Mouse (Mus musculus) c-Kit-positive CD71-negative TER-119-negative erythroid progenitor cells, embryonic 14.5 days (primary cell): ENCODE measurements around the gene Gm42674.
A peak's percentile ranks its signal among the peaks of the same experiment; 100 is the strongest.

Source experiments
- DNase-seq: peaks from one replicate; pipeline ENCODE4 v3.0.0-alpha.2; 2013; ENCODE audit warnings: low read depth

Gm42674 gene

DNA sequence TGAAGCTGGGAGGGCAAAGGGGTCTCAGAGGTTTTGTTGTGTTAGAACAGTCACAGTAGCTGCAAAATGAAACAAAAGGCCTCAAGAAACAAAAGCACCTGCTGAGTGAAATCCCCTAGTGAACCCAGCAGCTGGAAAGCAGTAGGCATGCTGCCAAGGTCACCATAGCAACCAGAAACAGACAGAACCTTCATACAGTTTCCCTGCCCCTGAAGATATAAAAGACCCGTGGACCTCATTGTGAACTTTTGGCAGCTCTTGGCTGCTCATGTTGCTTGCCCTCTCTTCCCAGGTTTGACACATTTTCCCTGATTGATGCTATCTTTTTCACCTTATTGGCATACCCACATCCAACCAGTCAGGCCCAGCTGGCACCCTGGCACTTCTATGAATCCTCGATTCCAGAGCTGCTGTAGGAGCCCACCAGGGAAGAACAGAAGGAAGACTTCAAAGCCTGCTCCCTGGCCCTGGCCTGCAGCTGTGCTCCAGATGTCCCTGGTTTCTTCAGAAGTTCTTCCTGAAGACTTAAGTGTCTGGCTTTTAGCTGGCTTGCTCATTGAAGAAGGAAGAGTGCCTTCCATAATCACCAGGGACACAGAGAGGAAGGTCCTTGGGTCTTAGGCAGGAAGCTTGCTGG is 21.8 kb downstream of the Gm42674 start:
- DNase-seq: no peak

DNA sequence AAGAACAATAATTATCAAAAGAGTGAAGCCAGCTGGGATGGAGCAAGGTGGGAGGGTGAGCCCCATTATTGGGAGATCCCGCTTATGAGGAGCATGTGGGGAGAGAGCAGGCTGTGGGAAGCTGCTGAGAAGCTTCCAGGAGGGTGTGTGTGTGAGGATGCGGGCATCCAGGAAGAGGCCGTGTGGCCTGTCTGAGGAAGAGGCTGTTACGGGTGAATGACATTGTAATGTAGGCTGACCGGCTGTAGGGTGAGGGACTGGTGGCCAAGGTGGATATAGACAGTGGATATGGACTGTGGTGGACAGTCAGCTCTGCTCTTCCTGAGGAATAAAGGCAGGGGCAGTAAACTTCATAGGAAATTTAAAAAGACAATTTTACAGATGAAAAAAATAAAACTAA is 23.8 kb downstream of the Gm42674 start:
- no peak for DNase-seq

DNA sequence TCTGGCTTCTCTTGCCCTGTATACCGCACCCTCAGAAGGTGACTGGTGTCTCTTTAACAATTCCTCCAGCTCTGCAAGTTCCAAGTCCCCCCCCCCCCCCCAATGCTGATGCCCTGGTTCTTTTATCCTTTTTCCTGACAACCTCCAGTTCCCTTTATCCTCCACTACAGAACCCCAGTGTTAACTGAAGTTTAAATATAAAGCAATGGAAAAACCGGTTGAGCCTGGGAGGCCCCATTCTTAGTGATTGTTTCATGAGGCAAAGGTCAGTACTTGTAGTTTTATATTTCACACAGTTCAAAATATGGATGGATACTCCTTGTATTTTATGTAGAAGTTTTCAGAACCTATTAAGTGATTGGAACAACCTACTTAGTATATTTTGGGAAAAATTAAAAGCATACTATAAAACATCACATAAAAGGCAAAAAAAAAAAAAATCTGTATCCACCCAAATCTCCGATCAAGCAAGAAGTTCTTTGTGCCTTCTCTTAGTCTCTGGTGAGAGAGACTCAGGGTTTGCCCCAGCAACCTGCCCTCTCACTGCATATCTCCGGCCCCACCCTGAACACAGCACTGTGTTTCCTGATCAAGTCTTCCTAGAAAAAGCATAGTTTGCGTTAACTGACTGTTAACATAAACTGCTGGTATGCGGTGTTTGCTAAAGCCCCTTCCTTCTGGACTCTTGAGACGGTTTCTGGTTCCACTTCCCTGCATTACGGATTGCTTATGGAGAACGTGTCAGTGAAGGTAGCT is 24.7 kb downstream of the Gm42674 start:
- no peak for DNase-seq

DNA sequence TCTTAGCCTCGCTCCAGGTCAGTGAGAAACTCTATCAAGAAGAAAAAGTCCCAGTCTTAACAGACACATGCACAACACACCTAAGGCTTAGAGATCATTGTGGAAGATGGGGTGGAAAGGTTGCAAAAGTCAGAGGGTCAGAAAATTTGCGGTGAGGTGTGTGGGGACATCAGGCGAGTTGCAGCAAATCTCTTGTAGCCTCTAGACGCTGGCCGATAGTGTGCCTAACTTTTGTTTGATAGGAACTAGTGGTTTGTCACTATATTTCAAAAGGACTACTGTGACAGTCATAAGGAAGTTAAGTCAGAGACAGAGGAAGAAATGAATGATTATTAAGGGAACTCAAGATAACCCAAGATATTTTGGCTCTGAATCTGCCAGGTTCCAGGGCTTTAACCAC is 25.7 kb downstream of the Gm42674 start:
- no peak for DNase-seq

DNA sequence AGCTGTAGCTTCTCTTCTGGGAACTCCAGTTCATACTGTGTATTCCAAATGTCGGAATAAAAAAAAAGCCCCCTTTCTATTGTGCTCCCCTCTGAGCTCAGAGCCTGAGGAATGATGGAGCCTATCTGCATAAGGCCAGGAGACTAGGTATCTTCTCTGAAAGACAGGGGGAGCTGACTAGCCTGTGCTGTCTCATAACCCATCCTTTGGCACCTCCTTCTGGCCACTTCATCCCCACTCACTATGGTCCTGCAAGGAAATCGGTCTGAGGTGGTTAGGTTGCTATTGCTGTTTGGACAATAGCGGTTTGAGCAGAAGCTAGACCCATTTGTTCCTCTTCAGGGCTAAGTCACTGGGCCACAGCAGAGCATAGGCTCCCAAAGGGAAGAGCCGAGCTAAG is 26.1 kb downstream of the Gm42674 start:
- no peak for DNase-seq

DNA sequence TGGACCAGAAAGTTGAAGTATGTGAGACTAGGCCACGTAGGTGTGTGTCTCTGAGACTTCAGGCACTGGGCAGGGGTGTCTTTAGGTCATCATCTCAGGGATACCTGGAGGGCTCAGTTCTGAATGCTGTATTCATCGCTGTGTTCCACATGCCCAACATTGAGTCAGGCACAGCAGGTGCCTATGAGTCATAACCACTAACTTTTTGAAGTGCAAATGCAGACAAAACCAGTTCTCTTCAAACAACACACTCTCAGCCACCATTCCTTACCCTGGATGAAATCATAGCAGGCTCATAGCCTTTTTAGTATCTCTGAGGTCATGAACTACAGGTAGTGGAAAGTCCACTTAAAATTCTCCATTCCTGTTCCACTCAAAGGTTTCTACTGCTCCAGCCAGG is 27.6 kb downstream of the Gm42674 start:
- no peak for DNase-seq

DNA sequence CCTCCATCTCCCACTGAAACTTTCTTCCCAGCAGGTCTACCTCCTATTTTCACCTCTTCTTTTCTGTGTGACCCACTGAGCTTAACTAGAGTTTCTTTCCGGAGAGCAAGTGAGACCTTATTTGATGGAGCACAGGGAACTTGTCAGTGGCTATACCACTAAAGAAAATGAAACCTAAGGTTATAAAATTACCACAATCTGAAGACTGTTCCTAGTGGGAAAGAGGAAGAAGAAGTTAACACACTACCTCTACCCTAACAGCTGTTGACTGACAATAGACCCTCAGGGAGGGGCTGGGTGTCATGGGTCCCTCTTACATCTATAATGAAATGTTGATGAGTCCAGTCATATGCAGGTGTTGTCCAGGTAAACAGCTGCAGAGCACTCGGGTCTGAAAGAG is 30.3 kb downstream of the Gm42674 start:
- no peak for DNase-seq

DNA sequence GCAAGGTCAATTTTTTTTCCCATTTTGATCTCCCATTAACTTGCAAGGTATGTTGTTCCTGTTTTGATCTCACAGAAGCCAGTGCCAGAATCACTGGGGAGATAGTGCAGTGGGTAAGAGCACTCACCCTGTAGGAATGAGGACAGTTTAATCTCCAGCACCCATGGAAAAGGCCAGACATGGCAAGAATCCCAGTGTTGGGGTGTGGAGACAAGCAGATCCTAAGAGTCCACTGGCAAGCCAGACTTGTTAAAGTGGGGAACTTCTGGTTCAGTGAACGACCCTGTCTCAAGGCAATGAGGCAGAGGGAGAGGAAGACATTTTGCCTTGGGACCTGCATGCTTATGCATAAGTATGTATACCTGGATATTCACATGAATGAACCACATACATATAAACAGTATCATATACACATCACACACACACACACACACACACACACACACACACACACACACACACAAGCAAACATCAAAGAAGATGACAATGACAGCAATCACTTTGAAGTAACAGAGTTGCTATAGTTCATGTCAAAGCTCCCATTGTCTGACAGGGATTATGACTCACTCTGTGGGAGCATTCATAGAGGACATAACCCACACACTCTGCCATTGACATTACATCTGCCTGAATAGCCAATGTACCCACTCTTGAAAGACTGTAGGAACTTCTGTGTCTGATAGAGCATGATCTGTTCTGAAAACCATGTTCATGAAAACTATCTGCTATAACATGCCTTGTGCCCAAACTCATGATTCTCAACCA is 37.0 kb downstream of the Gm42674 start:
- no peak for DNase-seq

DNA sequence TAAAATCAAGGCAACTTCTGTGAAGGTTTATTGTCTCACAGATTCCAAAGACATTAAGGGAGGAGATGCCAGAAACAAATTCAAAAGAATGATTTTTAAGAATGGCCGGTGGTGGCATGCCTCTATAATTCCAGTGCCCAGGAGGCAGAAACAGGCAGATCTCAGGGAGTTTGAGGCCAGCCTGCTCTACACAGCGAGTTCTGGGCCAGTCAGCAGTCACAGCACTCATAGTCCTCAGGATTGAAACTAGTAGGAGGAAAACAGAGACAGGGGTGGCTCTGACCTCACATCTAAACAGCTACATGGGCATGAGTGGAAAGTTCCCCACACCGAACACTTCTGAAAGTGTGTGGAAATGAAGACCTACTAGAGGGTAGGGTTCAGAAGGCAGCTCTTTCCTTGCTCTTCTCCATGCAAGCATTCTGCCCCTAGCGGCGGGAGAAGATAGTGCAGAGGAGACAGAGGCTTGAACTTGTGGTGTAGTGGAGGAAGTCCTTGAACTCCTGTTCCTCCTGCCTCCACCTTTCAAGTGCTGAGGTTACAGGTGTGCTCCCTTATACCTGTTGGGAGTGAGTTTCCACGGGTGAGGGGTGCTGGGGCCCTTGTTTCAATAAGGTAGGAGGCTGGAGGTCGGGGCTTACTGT is 37.9 kb downstream of the Gm42674 start:
- DNase-seq: peak; percentile 53

DNA sequence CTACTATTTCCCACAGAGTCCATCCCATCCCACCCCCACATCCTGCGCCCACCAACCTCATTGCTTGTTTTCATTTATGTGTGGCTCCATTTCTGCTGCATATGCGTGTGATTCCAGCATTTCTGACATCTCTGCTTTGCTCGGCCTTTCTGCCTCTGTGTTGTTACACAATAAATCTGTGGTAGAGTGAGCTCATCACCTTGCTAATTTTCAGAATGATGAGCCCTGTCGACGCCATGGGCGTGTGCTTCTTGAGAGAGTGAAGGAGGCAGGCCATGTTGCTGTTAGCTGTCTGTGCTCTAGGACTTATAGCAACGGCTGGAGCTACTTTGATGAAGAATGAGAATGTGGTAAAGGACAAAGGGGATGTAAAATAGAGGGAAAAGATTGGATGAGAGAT is 39.3 kb downstream of the Gm42674 start:
- no peak for DNase-seq

DNA sequence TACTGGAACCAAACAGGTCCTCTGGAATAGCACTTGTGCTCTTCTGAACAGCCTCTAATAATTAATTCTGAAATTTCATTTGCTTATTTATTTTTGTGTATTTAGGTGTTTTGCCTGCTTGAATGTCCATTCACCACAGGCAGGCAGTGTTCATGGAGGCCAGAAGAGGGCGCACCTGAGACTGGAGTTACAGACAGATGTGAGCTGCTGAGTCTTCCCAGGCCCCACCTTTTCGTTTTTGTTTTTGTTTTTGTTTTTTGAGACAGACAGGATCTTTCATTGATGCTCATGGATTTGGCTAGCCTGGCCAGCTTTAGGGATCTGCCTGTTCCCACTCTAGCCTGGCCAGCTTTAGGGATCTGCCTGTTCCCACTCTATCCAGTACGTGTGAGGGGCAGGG is 42.5 kb downstream of the Gm42674 start:
- no peak for DNase-seq

DNA sequence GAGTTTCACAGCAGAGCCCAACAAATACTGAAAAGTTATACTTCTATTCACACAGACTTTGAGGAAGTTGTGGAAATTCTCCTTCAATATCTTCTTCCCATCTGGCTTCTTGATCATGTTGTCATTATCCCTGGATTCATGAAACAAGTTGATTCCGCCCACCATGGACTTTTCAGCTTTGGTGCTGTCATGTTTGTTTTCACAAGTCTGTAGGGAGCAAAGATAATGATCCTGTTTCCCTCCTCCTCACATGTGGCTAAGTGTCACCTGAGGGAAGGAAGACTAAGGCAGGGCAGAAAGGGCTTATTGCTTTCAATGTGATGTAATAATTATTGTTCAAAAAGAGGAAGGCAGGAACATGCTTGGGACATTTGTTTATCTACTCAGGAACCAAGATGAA is 45.6 kb downstream of the Gm42674 start:
- DNase-seq: no peak

DNA sequence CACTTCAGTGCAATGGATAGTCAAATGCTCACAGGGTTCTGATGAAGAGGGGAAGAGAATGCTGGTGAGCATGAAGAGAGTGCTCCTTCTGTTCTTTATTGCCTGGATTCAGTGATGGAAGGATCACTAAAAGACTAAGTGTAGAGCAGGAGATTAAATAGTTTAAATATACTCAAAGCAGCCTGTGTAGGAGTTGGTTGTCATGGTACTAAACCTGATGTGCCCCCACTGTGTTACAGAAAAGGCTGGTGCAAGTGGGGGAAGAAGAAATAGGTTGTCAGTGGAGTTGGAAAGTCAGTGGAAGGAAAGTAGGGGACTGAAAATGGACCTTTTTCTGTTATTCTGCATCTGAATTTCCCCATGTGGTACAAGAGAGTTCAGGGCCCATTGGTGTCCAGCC is 47.3 kb downstream of the Gm42674 start:
- no peak for DNase-seq

DNA sequence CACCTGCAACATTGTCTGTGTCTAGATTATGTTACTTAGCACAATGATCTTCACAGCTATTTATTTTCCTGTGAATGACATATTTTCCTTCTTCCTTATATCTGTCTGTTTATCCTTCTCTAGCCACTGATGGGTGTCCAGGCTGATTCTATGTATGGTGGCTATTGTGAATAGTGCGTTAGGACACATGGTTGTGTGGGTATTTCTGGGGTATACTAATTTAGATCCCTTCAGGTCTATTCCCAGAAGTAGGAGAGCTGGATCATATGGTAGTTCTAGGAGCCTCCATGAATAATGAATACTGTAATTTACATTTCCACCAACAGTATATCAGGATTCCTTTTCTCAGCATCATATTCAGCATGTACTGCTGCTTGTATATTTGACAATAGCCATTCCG is 48.1 kb downstream of the Gm42674 start:
- no peak for DNase-seq

DNA sequence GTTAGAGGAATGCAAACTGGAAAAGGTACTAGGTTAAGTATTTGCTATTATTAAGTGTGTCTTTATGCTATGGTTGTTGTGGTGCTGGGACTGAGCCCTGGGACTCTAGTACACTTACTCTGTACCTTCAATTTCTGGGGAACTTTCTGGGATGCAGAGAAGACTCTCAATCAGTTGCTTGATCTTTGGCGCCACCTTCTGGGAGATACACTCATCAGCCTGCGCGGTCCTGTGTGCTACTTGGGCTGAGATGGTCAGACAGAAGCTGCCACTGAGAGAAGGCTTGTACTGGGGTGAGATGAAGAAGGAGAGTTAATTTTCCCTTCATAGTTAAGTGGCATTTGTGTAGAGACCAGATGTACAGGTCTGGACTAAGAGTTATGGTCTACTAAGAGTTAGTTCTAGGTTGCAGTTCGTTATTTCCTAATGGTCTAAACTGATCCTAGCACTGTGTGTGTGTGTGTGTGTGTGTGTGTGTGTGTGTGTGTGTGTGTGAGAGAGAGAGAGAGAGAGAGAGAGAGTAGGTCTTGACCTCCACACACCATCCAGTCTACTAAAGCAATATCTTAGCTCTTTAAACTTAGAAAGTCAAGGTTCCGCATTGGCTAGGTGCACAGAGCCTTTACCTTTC is 51.3 kb downstream of the Gm42674 start:
- peak; percentile 58 for DNase-seq

DNA sequence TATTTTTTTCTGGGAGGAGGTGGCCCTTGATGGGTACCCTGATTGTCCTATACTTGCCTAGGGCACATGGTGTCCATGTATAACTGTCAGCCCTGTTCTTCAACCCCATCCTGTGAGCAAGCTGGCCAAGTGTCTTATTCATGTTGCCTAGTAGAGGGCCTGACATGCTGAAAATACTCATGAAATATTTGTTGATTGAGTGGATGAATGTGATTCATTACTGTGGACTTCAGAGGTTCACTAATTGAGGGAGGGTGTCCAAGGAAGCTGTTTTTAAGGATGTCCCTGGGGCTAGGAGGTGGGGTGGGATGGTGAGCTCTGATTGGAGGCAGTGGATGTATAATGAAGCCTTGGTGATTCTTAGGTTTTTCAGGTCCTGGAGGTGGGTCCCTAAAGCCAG is 52.0 kb downstream of the Gm42674 start, which contains the start of gene S100a7a:
S100a7a (plus strand) TSS at position 301 of the 400 bp plus-strand sequence.
- DNase-seq: no peak
